Mouse (Mus musculus): ENCODE data around the gene Abca7.

GRCm38 (mm10) chr10:80039559-80039979 lies 43.3 kb downstream of the Abca7 start, which contains the start of gene Polr2e:
- TF ChIP-seq CTCF (IDR thresholded peaks at IDR 0.05; ENCODE audit: borderline replicate concordance, insufficient read depth, low read length) (no peak), POLR2A (IDR thresholded peaks at IDR 0.05; ENCODE audit: low read depth, low read length) (peak; percentile 90)

All from embryonic fibroblast, embryonic 13.5 days (primary cell).